Mouse (Mus musculus): ENCODE data around the gene Kptn. TPM values are rescaled to one million over a fixed set of nuclear protein-coding genes. Genes with fewer than 3 reads are reported as not detected.

Gene Kptn
- polyA plus RNA-seq, 1 experiment from 2014 or later, result 7.5 TPM

DNA sequence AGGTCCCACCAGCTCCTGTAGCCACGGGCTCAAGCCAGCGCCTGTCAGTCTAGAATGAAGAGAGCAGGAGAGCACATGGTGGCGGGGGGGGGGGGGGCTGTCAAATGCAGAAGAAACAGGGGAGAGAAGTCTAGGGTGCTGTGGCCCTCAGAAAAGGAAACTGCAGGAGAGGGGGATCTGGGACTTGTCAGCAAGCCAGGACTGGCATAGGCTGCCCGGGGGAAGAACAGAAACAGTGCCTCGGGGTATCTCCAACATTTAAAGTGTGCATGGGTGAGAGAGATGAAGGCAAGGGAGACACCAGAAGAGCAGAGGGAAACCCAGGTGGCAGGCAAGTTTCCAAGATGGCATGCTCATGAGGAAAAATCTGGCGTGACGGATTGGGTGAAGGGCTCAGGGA lies 42.3 kb downstream of the Kptn start:
- TF ChIP-seq EP300 (IDR thresholded peaks at IDR 0.05; ENCODE audit: low read depth), result no peak
- no peak for TF ChIP-seq CTCF (IDR thresholded peaks at IDR 0.05; ENCODE audit: low read depth)

DNA sequence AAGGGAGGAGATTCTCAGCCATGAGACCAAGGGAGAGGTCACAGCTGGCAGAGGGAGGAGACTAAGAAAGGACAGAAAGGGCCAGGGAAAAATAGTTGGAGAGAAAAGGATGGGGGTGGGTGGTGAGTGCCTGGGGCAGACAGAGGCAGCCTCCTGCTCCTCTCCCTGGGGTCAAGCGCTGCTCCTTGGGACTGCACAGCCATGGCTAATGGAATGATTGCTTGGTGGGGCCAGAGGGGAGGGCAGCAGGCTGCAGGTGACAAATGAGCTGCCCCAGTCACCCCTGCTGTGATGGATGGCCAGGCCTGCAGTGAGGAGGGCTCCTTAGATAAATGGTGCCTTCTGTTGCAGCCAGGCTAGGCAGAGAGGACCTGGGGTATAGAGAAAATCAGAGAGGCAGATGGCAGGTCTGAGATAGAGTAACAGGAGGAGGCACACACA lies 52.5 kb downstream of the Kptn start:
- no peak for DNase-seq
- TF ChIP-seq EP300 (IDR thresholded peaks at IDR 0.05; ENCODE audit: low read depth) (no peak), CTCF (IDR thresholded peaks at IDR 0.05; ENCODE audit: low read depth) (no peak)
- H3K4me1 ChIP-seq (ENCODE audit: insufficient read depth), result peaks cover 7% of the 10 kb centered on the region
- no peak overlapping the region for H3K4me2 ChIP-seq (ENCODE audit: low read depth, low read length)
- no peak overlapping the region for H3K9ac ChIP-seq (replicated peaks)
- H3K27me3 ChIP-seq (ENCODE audit: insufficient read depth, low read length), result peaks cover 29% of the 10 kb centered on the region
- WGBS (ENCODE audit: insufficient replicate concordance), result 0% methylated on average over 1 of the region's 1 CpGs
- no peaks in the 10 kb centered on the region for H3K36me3 ChIP-seq (replicated peaks; ENCODE audit: insufficient read depth, low read length)
- H3K9me3 ChIP-seq (ENCODE audit: low read length), result 0 out of 2 replicates have a peak, but pooled peaks cover 3% of the 10 kb centered on the region
- no peak for ATAC-seq
- H3K4me3 ChIP-seq (ENCODE audit: low read depth, low read length), result no peak overlapping the region
- H3K27ac ChIP-seq (ENCODE audit: low read depth), result no peak overlapping the region

More for the DNA sequence above, 42.3 kb downstream of the Kptn start:
- Histone ChIP-seq H3K27ac (ENCODE audit: low read depth) (no peak overlapping the region), H3K4me1 (ENCODE audit: insufficient read depth) (no peaks in the 10 kb centered on the region), H3K36me3 (replicated peaks; ENCODE audit: insufficient read depth, low read length) (no peaks in the 10 kb centered on the region), H3K27me3 (ENCODE audit: insufficient read depth, low read length) (peaks cover 19% of the 10 kb centered on the region), H3K9me3 (ENCODE audit: low read length) (no peaks in the 10 kb centered on the region), H3K9ac (replicated peaks) (no peak overlapping the region), H3K4me3 (ENCODE audit: low read depth, low read length) (no peak overlapping the region), H3K4me2 (ENCODE audit: low read depth, low read length) (no peak overlapping the region)
- DNase-seq (no peak), ATAC-seq (no peak)
- WGBS (ENCODE audit: insufficient replicate concordance), result 77% methylated on average over 6 of the region's 7 CpGs

DNA sequence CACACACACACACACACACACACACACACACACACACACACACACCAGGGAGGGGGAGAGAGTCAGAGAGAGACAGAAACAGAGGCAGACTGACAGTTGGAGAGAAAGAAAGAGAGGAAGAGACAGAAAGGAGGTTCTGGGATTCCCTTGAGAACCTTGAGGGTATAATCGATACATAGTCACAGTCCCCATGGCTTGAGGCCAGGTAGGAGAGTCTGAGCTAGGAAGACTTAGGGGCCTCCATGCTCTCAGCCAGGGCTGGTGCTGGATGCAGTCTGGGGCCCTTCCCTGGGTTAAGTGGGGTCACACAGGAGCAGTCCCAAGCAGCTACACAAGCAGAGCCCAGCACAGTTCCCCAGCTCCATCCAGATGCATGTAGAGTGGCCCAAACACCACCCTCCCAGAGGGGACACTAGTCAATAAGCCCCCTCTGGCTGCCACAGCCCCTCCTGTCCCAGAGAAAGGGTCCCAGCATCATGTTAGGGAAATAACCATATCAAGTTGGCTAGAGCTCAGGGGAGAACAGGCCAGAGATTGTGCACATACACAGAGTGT lies 53.0 kb downstream of the Kptn start:
- H3K36me3 ChIP-seq (replicated peaks; ENCODE audit: insufficient read depth, low read length), result no peaks in the 10 kb centered on the region
- no peak overlapping the region for H3K9ac ChIP-seq (replicated peaks)
- H3K27me3 ChIP-seq (ENCODE audit: insufficient read depth, low read length), result peaks cover 30% of the 10 kb centered on the region
- no peak overlapping the region for H3K27ac ChIP-seq (ENCODE audit: low read depth)
- H3K4me3 ChIP-seq (ENCODE audit: low read depth, low read length), result no peak overlapping the region
- no peak for TF ChIP-seq EP300 (IDR thresholded peaks at IDR 0.05; ENCODE audit: low read depth)
- no peak for TF ChIP-seq CTCF (IDR thresholded peaks at IDR 0.05; ENCODE audit: low read depth)
- ATAC-seq (no peak), DNase-seq (no peak)
- 33% methylated on average over 1 of the region's 1 CpGs for WGBS (ENCODE audit: insufficient replicate concordance)
- H3K9me3 ChIP-seq (ENCODE audit: low read length), result 0 out of 2 replicates have a peak, but pooled peaks cover 3% of the 10 kb centered on the region
- H3K4me2 ChIP-seq (ENCODE audit: low read depth, low read length), result no peak overlapping the region
- peaks cover 7% of the 10 kb centered on the region for H3K4me1 ChIP-seq (ENCODE audit: insufficient read depth)

DNA sequence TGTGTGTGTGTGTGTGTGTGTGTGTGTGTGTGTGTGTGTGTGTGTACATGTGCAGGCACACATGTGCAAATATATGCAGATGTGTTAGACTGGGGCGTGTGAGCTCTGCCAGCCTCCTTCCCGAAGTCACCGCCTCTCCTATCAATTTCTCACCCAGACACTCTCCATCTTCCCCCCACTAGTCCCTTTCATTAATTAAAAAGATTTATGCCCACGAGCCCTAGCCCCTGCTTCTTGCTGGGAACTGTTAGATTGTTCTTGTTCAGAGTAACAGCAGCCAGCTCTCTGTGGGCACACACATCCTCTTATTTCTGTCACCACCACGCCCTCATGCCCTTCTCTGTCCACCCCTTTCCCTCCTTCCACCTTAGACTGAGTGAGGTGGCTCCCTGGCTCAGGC lies 53.5 kb downstream of the Kptn start:
- TF ChIP-seq EP300 (IDR thresholded peaks at IDR 0.05; ENCODE audit: low read depth), result no peak

DNA sequence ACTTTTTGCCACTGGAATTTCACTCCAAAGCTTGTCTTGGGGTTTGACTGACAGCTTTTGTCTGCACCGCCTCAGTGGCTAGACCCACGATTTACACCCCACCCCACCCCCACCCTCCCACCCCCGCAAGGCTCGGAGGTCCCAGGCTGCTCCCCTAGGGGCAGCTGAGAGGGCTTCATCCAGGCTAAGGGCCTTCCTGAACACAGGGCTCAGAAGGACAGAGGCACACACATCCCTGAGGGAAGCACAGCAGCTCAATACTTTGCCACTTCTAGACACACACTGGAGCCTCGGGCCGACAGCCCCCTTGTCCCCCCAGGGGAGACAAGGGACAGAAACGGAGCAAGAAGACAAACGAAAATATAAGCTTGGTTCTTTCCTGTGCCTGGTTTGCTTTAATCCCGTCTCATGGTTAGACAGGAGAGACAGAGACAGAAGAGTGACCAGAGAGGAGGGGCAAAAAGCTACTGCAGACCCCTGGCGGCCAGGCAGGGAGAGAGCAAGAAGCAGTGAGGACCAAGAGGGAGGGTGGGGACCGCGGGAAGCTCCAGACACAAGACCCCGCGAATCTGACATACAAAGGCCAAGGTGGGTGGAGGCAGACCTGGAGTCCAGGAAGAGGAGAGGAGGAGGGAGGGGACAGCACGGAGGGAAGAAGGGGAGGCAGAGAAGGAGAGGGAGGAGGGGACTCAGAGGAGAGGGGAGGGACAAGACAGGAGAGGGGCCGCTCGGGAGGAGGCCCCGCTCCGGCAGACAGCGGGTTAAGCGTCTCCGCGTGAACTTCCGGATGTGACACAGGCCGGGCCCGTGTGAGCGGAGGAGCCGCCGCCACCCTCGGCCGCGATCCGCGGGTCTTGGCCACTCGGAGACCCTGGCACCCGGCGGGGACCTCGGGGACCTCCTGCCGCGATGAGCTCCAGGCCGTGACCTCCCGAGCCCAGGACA lies 55.2 kb downstream of the Kptn start, which contains the start of gene Meis3:
Gene Meis3, plus strand, starts transcription at position 494 of the 945 bp plus-strand sequence.
- Histone ChIP-seq H3K9me3 (ENCODE audit: low read length) (no peaks in the 10 kb centered on the region), H3K4me2 (ENCODE audit: low read depth, low read length) (peak within 1 kb of the TSS; percentile 76), H3K4me3 (ENCODE audit: low read depth, low read length) (peak within 1 kb of the TSS; percentile 50), H3K36me3 (replicated peaks; ENCODE audit: insufficient read depth, low read length) (no peaks in the 10 kb centered on the region), H3K27ac (ENCODE audit: low read depth) (no peak within 1 kb of the TSS), H3K4me1 (ENCODE audit: insufficient read depth) (peaks cover 7% of the 10 kb centered on the region), H3K27me3 (ENCODE audit: insufficient read depth, low read length) (peaks cover 32% of the 10 kb centered on the region), H3K9ac (replicated peaks) (peak within 1 kb of the TSS; percentile 54)
- WGBS (ENCODE audit: insufficient replicate concordance), result under 1% methylated on average over 35 of the region's 42 CpGs
- DNase-seq, result peak; percentile 31
- TF ChIP-seq CTCF (IDR thresholded peaks at IDR 0.05; ENCODE audit: low read depth) (peak; percentile 43), EP300 (IDR thresholded peaks at IDR 0.05; ENCODE audit: low read depth) (no peak)
- ATAC-seq, result no peak

More for the DNA sequence above, 53.5 kb downstream of the Kptn start:
- no peaks in the 10 kb centered on the region for H3K9me3 ChIP-seq (ENCODE audit: low read length)
- no peak overlapping the region for H3K9ac ChIP-seq (replicated peaks)
- peaks cover 32% of the 10 kb centered on the region for H3K27me3 ChIP-seq (ENCODE audit: insufficient read depth, low read length)
- H3K27ac ChIP-seq (ENCODE audit: low read depth), result no peak overlapping the region
- H3K4me3 ChIP-seq (ENCODE audit: low read depth, low read length), result no peak overlapping the region
- H3K4me2 ChIP-seq (ENCODE audit: low read depth, low read length), result no peak overlapping the region
- no peaks in the 10 kb centered on the region for H3K36me3 ChIP-seq (replicated peaks; ENCODE audit: insufficient read depth, low read length)
- peaks cover 7% of the 10 kb centered on the region for H3K4me1 ChIP-seq (ENCODE audit: insufficient read depth)
- no peak for DNase-seq
- WGBS (ENCODE audit: insufficient replicate concordance), result 37% methylated on average over 5 of the region's 5 CpGs
- ATAC-seq, result no peak

DNA sequence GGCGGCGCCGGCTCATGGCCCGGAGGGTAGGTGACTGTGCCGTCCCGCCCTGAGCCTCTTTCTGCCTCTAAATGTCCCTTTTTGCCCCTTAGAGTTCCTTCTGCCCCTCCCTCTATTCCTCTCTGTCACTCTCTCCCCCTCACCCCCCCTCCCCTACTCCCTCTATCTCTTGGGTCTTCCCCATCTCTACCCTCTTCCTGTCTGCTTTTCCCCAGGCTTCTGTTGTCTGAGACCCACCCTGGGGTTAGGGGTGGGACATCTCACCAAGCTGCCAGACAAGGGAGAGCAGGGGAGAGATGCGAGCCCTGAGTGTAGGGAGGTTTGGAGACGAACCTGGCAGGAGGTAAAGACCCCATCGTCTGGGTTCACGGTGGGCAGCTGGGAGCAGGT lies 55.8 kb downstream of the Kptn start:
- H3K9me3 ChIP-seq (ENCODE audit: low read length), result no peaks in the 10 kb centered on the region
- peaks cover 32% of the 10 kb centered on the region for H3K27me3 ChIP-seq (ENCODE audit: insufficient read depth, low read length)
- no peak overlapping the region for H3K27ac ChIP-seq (ENCODE audit: low read depth)
- DNase-seq (no peak), ATAC-seq (no peak)
- under 1% methylated on average over 9 of the region's 10 CpGs for WGBS (ENCODE audit: insufficient replicate concordance)
- H3K4me3 ChIP-seq (ENCODE audit: low read depth, low read length), result peak overlapping the region; percentile 50
- peaks cover 7% of the 10 kb centered on the region for H3K4me1 ChIP-seq (ENCODE audit: insufficient read depth)
- peak overlapping the region; percentile 76 for H3K4me2 ChIP-seq (ENCODE audit: low read depth, low read length)
- TF ChIP-seq EP300 (IDR thresholded peaks at IDR 0.05; ENCODE audit: low read depth), result no peak
- no peak for TF ChIP-seq CTCF (IDR thresholded peaks at IDR 0.05; ENCODE audit: low read depth)
- H3K9ac ChIP-seq (replicated peaks), result peak overlapping the region; percentile 54
- H3K36me3 ChIP-seq (replicated peaks; ENCODE audit: insufficient read depth, low read length), result no peaks in the 10 kb centered on the region

Other genes starting within 250 kb of the Kptn start
- gene Crx, start 239.9 kb upstream of the Kptn start, polyA plus RNA-seq (2015; fragmentation: Nextera tagmentation; extraction: Ambion mirVana), result not detected in 2 replicates
- not detected in 2 replicates for gene Crxos, start 237.3 kb upstream of the Kptn start, polyA plus RNA-seq (2015; fragmentation: Nextera tagmentation; extraction: Ambion mirVana)
- gene Selenow, start 197.5 kb upstream of the Kptn start, polyA plus RNA-seq (2015; fragmentation: Nextera tagmentation; extraction: Ambion mirVana), result 158 and 189 TPM in 2 replicates
- gene Nop53, start 173.8 kb upstream of the Kptn start, polyA plus RNA-seq (2015; fragmentation: Nextera tagmentation; extraction: Ambion mirVana), result 82.6 and 90.6 TPM in 2 replicates
- 1.9 and 2.7 TPM in 2 replicates for gene Ehd2, start 152.3 kb upstream of the Kptn start, polyA plus RNA-seq (2015; fragmentation: Nextera tagmentation; extraction: Ambion mirVana)
- 0.95 and 1.0 TPM in 2 replicates for gene Bicra, start 72.0 kb upstream of the Kptn start, polyA plus RNA-seq (2015; fragmentation: Nextera tagmentation; extraction: Ambion mirVana)
- not detected in 2 replicates for gene Zfp541, start 58.1 kb upstream of the Kptn start, polyA plus RNA-seq (2015; fragmentation: Nextera tagmentation; extraction: Ambion mirVana)
- gene Napa, start 21.4 kb upstream of the Kptn start, polyA plus RNA-seq (2015; fragmentation: Nextera tagmentation; extraction: Ambion mirVana), result 96.6 and 105 TPM in 2 replicates
- gene Slc8a2, start 9.9 kb downstream of the Kptn start, polyA plus RNA-seq (2015; fragmentation: Nextera tagmentation; extraction: Ambion mirVana), result not detected in 2 replicates
- gene Meis3, start 55.2 kb downstream of the Kptn start, polyA plus RNA-seq (2015; fragmentation: Nextera tagmentation; extraction: Ambion mirVana), result 1.9 and 2.0 TPM in 2 replicates
- 3.6 and 3.9 TPM in 2 replicates for gene Dhx34, start 102.1 kb downstream of the Kptn start, polyA plus RNA-seq (2015; fragmentation: Nextera tagmentation; extraction: Ambion mirVana)
- 0.92 and 1.2 TPM in 2 replicates for gene C5ar2, start 124.3 kb downstream of the Kptn start, polyA plus RNA-seq (2015; fragmentation: Nextera tagmentation; extraction: Ambion mirVana)
- 5.5 and 6.9 TPM in 2 replicates for gene C5ar1, start 139.6 kb downstream of the Kptn start, polyA plus RNA-seq (2015; fragmentation: Nextera tagmentation; extraction: Ambion mirVana)
- gene Inafm1, start 153.7 kb downstream of the Kptn start, polyA plus RNA-seq (2015; fragmentation: Nextera tagmentation; extraction: Ambion mirVana), result 7.5 and 8.4 TPM in 2 replicates
- 5.7 and 8.8 TPM in 2 replicates for gene Ccdc9, start 166.9 kb downstream of the Kptn start, polyA plus RNA-seq (2015; fragmentation: Nextera tagmentation; extraction: Ambion mirVana)
- gene Bbc3, start 188.5 kb downstream of the Kptn start, polyA plus RNA-seq (2015; fragmentation: Nextera tagmentation; extraction: Ambion mirVana), result 3.7 and 4.1 TPM in 2 replicates